Mouse (Mus musculus) gastrocnemius, adult 8-10 months (tissue): ENCODE measurements around the gene Dvl3. TPM values are rescaled to one million over a fixed set of nuclear protein-coding genes. Genes with fewer than 3 reads are reported as not detected.
"Not testable (repeated sequence)": the region's sequence is repeated elsewhere in the genome, so short reads cannot be mapped to it uniquely, and the experiment has no call there.

Source experiments
- DNase-seq, 2 experiments: peaks; one replicate each; pipeline ENCODE4 v3.0.0; 2022; ENCODE audit warnings: low spot score in 2 of 2
- total RNA-seq, 4 experiments: library from RNA; stranded (reverse); gene quantifications; 2 replicates each; pipeline ENCODE4 v1.2.4; 2022

Gene Dvl3
- total RNA-seq = 10 to 100 TPM; 24.5 to 30.0 (median 27.2) TPM

DNA sequence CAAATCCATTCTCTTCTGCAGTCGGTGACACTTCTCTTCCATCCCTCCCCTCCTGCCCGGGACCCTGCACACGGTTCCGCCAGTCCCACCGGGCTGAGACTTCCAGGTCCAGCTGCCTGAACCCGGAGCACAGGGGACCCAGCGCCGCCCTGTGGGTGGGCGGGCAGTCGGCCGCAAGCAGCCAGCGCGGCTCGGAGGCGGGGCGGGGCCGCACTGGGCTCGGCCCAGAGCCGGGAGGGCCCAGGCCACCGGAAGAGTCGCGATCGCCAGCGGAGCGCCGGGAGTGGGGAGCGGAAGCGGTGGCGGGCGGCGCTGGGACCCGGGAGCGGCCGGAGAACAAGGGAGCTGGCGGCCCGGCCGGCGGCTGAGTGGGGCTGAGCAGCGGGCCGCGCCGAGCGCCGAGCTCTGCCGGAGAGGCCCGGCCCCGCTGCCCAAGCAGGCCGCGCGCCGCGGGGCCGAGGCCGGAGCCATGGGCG, at the start of gene Dvl3:
Gene Dvl3, plus strand, starts transcription at position 257 of the 476 bp plus-strand sequence.
- peak; percentile 84 to 89 for DNase-seq

DNA sequence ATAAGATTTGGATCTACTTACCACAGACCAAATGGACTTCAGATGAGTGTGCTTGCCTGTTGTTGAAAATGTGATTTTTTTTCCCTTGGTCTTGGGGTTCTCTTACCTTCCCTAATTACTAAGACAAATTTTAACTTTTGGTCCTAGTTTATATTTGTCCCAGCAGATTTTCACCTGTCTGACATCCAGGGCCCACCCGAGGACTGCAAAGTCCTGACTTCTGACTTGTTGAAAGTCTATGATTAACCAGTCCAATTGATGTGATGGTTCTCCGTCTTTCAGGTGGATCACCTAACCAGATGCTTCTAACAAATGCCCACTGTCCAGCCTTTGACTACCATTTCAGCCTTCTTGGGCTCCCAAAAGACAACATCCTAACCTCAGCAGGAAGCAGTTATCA, 45.8 kb upstream of the Dvl3 start:
- no peak for DNase-seq

DNA sequence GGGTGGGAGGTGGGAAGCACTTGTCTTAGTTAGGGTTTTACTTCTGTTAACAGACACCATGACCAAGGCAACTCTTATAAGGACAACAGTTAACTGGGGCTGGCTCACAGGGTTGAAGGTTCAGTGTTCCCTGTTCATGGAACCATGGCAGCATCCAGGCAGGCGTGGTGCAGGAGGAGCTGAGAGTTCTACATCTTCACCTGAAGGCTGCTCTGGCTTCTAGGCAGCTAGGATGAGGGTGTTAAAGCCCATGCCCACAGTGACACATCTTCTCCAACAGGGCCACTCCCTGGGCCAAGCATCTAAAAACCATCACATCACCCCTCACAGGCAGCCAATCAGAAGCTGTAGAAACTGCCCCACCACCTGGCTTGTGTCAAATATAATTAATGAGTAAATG, 45.1 kb upstream of the Dvl3 start:
- no peak for DNase-seq

DNA sequence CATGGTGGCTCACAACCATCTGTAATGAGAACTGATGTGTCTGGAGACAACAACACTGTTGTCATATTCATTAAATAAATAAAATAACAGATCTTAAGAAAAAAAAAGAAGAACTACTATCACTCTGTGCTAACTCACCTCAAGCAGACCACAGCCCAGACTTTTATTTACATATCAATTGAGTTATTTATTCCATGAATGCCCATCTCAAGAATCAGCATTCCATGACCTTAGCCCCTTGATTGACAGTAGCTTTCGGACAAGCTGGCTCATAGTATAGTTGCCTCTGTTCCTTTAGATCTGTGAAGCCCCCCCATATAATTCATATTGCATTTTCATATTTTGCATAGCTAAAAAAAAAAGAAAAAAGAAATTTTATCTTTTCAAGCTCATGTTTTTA, 43.0 kb upstream of the Dvl3 start:
- no peak for DNase-seq

DNA sequence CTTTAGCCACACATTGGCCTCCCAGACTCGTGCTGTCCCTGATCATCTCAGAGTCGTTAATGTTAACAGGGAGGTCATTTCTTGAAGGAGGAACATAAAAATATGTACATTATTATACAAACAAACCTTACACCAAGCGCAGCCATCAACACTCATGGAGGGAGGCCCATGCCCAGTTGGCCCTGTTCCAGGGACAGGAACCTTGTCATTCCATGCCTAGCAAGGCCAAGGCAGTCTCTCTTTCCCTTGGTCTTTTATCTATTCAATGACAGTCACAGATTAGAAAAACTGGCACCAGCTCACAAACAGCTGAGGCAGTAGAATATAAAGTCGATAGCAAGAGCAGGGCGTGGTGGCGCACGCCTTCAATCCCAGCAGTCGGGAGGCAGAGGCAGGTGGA, 42.6 kb upstream of the Dvl3 start:
- DNase-seq = no peak

DNA sequence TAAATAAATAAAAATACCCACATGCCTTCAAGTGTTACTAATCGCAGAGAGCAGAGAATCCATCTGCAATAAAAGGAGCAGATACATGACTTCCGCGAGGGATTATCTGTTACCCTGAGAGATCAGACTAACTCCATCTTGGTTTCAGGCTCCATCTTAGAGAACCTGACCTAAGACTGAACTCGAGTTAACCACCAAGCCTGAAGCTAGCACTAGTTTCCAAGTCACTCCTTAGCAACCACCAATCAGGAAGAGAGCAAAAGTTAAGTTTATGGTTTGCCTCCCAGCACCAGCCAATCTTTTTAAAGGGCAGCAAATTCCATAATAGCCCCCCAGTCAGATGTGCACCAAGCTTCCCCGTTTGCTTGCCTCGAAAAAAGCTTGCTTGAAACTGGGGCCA, 42.0 kb upstream of the Dvl3 start:
- DNase-seq = no peak

DNA sequence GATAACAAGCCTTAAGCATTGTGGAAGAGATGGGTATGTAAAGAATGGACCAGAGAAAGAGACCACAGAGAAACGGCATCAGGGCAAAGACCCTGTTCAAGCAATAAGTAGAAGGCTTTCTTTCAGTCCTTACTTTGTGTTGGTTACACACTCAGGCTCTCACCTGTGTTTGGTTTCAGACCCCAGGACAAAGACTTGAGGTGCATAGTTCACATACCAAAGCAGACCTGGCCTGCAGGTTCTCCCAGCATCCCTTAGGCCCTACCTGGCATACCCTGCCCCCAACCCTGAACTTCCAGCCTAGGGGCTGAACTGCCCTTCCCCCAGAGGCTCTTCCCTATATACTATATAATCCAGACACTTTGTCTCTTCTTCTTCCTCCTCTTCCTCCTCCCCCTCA, 41.4 kb upstream of the Dvl3 start:
- no peak for DNase-seq

DNA sequence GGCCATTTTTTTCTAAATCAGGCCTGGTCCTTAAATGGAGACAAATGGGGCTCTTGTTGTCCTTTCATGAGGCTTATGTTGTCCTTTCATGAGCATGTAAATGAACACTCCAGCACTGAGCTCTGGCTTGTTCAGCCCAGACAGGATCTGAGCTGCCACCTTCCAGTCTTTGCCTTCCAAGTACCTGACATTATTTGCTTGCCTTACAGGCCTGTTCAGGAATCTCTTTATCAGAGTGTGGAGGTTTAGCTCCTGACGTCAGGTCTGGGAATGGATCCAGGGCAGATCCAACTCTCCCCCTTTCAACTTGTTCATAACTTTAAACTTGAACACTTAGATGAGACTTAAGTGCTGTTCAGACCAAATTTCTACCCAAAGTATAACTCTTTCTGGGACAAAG, 39.9 kb upstream of the Dvl3 start:
- DNase-seq = no peak

DNA sequence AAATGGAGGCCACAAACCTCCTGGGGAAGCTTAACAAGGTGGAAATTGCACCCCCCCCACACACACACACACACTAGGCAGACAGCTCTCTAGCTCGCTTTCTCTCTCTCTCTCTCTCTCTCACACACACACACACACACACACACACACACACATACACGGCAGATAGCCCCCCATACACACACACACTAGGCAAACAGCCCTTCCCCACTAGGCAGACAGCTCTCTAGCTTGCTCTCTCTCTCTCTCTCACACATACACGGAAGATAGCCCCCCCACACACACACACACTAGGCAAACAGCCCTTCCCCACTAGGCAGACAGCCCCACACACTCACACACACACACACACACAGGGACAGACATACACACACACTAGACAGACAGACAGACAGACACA, 39.5 kb upstream of the Dvl3 start:
- DNase-seq = no peak

DNA sequence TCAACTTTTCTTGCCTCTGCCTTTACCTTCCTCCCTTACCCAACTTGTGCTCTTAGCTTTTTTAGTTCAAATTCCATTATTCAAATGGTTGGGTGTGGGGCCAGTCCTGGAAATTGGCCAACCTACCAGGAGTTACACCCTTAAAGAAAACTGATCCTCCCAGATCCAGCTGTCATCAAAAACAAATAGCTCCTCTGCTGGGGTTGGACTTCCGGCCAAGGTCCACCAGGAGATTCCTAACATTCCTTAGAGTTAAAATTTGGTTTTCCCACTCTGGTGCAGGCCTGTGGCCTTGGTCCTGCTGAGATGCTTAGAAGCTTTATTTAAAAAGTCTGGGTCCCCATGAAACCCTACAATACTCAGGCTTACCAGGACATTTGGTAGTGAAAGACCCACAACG, 38.3 kb upstream of the Dvl3 start:
- no peak for DNase-seq

DNA sequence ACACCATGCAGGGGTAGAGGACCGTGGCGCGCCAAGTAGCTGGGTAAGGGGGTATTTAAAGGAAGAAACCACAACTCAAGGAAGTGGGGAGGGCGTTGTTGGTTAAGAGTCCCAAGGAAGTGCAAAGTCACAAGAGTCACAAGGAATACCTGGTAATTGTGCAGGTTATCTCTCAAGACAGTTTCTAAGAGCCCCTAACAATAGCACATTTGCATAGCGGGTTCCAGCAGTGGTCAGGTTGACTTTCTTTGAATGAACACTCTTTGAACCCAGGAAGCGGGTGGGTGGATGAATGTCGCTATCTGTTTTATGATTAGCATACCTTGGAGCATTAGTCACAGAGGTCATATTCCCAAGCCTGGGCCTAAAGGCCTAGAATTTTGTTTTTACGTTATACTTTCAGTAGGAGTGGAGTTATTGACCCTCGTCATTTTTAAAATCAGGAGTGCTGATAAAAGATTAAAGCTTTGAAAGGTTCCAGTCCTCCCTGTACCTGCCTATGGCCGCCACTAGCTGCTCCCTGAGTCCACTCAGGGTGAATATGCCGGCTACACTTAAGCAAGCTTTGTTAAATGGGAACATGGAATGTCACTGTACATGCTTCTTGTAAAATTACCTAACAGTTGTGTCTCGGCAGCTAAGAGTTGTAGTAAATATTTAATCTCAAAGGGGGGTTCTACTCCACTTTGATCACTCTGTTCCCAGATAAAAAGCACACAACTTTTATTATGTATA, 37.6 kb upstream of the Dvl3 start:
- DNase-seq = not testable (repeated sequence)

DNA sequence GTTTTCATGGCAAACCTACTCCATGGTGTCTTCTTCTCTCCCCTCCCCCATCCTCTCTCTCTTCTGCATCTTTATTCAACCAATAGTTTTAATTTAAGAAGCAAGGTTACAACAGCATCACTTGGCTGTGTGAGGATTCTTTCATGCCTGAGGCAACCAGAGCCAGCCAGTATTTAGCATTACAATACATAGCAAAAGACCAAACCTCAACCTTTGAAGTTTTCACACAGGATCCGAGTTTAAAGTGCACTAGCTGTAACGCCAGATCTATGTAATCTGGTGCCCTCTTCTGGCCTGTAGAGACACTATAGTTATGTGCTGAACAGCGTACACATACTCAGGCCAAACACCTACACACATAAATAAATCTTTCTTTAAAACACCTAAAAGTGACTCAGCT, 36.7 kb upstream of the Dvl3 start:
- DNase-seq = no peak

DNA sequence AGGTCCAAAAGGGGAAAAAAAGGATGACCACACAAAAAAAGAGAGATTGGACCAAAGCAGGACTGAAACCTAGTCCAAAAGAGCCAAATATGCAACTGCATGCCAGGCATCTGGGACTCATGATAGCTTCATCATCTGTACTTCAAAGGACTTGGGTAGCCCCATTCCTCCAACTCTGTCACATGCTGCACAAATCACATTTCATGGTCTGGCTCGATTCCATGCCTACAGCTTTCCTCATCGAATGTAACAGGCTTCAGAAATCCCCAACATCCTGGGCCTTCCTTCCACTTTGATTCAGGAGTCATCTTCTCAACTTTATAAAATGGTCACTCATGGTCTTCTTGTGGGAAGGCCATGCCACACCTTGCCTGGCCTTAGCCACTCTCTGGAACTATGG, 35.0 kb upstream of the Dvl3 start:
- no peak for DNase-seq

DNA sequence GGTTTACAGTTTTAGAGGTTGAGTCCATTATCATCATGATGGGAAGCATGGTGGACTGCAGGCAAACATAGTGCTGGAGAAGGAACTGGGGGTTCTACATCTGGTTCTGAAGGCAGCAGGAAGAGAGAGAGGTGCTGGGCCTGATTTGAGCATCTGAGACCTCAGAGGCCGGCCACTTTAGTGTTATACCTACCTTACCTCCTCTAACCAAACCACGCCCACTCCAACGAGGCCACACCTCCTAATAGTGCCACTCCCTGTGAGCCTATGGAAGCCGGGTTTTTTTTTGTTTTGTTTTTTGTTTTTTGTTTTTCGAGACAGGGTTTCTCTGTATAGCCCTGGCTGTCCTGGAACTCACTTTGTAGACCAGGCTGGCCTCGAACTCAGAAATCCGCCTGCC, 33.1 kb upstream of the Dvl3 start:
- DNase-seq = not testable (repeated sequence)

DNA sequence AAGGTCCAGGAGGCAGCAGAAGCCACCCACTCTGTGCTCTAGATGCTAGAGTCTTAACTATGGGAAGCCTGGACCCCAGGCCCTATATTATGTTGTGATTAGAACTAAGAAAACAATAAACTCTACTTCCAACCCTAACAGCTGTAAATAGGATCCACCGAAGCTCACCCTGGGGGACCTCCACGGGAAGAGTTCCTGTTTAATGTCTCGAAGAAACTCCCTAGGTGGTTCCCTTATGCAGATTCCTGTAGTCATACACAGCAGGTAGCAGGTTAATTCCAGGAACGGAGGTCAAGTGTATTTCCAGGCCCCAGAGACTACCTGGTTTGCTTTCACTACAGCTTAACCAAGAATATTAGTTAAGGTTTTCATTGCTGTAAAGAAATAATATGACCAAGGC, 31.7 kb upstream of the Dvl3 start:
- DNase-seq = no peak

DNA sequence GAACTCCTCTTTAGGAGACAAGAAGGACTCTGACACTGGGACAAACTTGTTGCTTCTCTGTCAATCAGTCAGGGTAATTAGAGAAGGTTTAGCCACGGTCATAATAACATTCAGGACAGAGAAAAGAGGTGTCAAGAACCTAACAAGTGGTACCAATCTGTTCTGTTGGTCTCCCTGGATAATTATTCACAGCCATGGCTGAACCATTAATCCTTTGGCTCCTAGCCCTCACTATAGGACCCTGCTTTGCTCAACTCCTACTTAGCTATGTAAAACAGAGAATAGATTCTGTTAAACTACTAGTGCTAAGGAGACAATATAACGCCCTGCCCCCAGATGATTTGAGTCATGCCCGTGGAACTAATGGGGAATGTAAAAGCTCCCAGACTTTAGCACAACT, 30.7 kb upstream of the Dvl3 start:
- no peak for DNase-seq

DNA sequence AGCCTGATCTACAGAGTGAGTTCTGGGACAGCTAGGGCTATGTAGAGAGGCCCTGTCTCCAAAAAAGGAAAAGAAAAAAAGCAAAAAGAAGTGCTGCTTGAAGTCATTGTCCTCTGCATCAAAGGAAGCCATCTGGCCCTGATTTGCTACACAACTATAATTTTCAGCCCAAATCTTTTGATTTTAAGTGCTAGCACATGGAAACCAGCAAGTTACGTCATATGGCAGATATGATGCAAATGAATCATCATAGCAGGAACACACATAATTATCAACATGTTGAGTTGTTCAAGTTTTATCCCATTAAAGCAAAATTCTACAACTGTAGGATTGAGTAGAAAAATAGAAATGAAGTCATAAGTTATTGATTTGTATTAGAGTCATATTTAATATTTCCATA, 28.6 kb upstream of the Dvl3 start:
- no peak for DNase-seq

DNA sequence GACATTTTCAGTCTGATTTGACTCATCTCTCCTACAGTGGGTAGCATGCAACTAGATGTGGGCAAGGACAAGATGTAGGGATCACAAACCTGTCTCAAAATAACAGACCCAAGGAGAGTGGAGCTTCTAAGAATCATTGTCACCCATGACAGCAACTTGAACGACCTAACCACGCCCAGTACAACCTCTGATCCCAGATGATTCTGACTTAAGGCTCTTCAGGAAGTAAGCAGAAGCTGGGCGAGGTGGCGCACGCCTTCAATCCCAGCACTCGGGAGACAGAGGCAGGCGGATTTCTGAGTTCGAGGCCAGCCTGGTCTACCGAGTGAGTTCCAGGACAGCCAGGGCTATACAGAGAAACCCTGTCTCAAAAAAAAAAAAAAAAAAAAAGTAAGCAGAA, 28.0 kb upstream of the Dvl3 start:
- DNase-seq = not testable (repeated sequence)

DNA sequence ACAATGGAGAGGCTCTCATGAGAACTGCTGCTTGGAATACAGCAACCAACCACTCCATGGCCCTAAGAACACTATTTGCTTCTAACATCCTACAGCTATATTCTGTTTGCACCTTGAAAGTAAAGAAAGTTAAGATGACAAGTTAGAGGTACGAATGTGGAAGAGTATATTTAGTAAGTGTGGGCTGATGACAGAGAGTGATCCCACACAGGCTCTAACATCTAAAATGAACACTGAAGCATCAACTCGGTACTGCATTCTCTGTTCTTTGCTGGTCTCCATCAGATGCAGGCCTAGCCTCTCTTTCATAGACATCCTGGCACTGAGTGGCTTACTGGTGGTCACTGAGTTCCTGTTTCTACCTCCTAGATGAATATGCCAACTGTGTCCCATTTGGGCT, 27.5 kb upstream of the Dvl3 start:
- no peak for DNase-seq

DNA sequence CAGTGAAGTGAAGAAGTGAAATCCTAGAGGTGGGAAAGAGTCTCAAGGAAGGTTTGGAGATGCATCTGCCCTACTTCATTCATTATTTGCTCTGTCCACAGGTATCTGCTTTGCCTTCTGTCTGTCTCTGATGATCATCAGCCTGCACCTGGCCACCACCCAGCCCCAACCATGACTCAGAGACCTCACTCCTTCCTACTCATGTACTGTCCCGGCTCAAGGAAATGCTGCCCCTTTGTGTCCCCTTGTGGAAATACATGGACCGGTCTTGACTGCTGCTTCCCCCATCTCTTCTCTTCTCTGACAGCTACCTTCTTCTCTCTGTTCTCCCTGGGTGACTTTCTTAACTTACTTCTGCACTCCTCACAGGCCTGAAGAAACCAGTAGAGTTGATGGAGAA, 26.2 kb upstream of the Dvl3 start:
- DNase-seq = no peak

DNA sequence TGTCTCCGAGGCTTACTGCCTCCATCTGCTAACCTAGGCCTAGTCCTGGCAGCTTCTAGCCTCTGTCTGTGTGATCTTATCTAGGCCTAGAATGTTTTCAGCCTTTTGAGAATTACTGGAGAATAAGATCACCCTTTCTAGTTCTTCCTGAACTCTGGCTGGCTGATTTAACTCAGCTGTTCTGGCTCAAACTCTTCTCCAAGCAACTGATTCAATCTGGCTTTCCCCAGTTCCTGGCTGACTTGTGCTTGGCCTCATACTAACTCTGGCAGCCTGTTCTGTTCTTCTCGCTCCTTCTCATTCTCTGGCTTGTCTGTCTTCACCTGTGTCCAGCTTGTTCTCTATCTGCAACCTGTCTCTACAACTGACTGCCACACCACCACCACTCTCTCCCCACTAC, 25.5 kb upstream of the Dvl3 start:
- DNase-seq = no peak

DNA sequence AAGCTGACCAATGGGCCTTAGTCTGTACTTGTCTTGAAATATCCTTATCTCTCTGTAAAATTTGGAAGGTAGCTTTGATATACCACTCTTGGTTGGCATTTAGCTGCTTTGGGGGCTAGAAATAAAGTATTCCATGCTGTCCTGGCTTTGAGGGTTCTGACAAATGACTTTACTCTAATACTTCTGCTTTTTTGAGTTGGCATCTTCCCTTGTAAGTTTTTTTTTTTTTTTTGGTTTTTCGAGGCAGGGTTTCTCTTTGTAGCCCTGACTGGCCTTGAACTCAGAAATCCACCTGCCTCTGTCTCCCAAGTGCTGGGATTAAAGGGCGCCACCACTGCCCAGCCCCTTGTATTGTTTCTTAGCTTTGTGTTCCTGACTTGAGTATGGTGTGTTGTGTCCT, 23.3 kb upstream of the Dvl3 start:
- DNase-seq = no peak

DNA sequence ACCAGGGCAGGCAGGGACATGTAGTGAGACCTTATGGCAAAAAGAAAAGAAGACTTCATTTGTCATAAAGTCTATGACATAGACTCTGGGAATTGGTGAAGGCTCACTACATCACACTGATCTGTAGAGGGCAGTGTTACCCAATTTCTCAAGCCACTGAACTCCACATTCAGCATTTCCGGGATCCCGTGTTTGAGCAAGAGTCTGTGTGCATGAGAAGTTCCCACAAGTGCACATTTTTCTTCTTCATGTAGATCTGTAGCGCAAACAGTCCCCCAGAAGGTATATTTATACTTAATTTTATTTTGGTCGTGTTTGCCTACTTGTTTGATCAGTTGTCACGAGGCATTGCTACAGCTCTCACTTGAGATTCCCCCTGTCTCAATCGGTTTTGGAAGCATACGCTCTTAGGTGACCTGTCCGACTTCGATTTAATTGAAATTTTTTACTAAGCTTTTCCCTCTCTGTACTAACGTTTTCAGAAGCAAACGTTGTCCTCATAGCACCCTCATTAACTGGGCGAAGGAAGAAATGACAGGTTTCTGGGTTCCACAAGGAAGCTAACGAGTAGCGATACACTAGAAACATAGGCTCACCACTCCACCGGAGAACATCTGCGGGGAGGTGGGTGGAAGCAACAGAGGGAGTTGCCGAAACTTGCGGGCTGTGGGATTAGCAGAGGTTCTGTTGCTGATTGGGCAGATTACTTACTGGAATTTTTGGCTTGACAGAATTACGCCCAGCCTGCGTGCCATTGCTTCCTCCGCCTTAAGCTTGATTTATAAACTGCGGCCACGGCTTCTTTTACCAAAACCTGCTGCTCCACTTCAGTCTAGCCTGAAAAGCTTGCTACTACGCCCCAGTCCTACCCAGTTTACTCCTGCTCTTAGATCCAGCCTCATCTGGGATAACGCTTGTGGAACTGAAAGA, 19.8 kb upstream of the Dvl3 start:
- DNase-seq = peak in 1 of 2 experiments; percentile 22
